Mouse (Mus musculus) urinary bladder, postnatal 14 days (tissue): Measurements from ENCODE around the gene Rab5if.
"Not testable (repeated sequence)": the region's sequence is repeated elsewhere in the genome, so short reads cannot be mapped to it uniquely, and the experiment has no call there.

Source experiments
- DNase-seq: peaks from one replicate; pipeline ENCODE4 v3.0.0; 2021; ENCODE audit warnings: low spot score

Rab5if gene

GRCm38 (mm10) chr2:156853999-156854771, 8.7 kb upstream of the Rab5if start:
- DNase-seq, result peak; percentile 32

- no peak for DNase-seq
Observed at GRCm38 (mm10) chr2:156856311-156856710, 6.6 kb upstream of the Rab5if start.

GRCm38 (mm10) chr2:156857385-156857791, 5.5 kb upstream of the Rab5if start:
- DNase-seq, result no peak

GRCm38 (mm10) chr2:156857835-156858234, 5.1 kb upstream of the Rab5if start, which contains the start of gene 4930518I15Rik:
Gene 4930518I15Rik, minus strand, starts transcription at chr2:156857946.
- no peak for DNase-seq

- no peak for DNase-seq
Observed at GRCm38 (mm10) chr2:156858671-156859070, 4.3 kb upstream of the Rab5if start.

- DNase-seq, result no peak
Observed at GRCm38 (mm10) chr2:156862041-156862717, 749 bp upstream of the Rab5if start.

- DNase-seq, result peak; percentile 65
Observed at GRCm38 (mm10) chr2:156863487-156864160, 696 bp downstream of the Rab5if start.

- no peak for DNase-seq
Observed at GRCm38 (mm10) chr2:156864481-156864880, 1.6 kb downstream of the Rab5if start.

GRCm38 (mm10) chr2:156868994-156869393, 6.1 kb downstream of the Rab5if start:
- no peak for DNase-seq

GRCm38 (mm10) chr2:156869554-156869953, 6.6 kb downstream of the Rab5if start:
- no peak for DNase-seq

GRCm38 (mm10) chr2:156870519-156870918, 7.6 kb downstream of the Rab5if start:
- peak; percentile 38 for DNase-seq

GRCm38 (mm10) chr2:156873629-156874028, 10.7 kb downstream of the Rab5if start:
- DNase-seq, result peak; percentile 34

GRCm38 (mm10) chr2:156874047-156874759, 11.3 kb downstream of the Rab5if start:
- no peak for DNase-seq

GRCm38 (mm10) chr2:156874760-156875510, 12.0 kb downstream of the Rab5if start:
- no peak for DNase-seq

GRCm38 (mm10) chr2:156877726-156878125, 14.8 kb downstream of the Rab5if start:
- no peak for DNase-seq

GRCm38 (mm10) chr2:156879541-156879940, 16.6 kb downstream of the Rab5if start:
- no peak for DNase-seq

GRCm38 (mm10) chr2:156882431-156883001, 19.6 kb downstream of the Rab5if start:
- DNase-seq, result no peak

- DNase-seq, result no peak
Observed at GRCm38 (mm10) chr2:156884396-156885211, 21.7 kb downstream of the Rab5if start.

GRCm38 (mm10) chr2:156885666-156886065, 22.7 kb downstream of the Rab5if start:
- not testable (repeated sequence) for DNase-seq

GRCm38 (mm10) chr2:156886084-156886631, 23.2 kb downstream of the Rab5if start:
- no peak for DNase-seq
